Mouse (Mus musculus) hindbrain, embryonic 15.5 days (tissue): ENCODE results near the gene Olfr792. TPM values are rescaled to one million over a fixed set of nuclear protein-coding genes. Genes with fewer than 3 reads are reported as not detected.

ENCODE experiments used
- ATAC-seq: fragments of 200-750 bp; cut with Nextera tagmentation; 2 replicates; pipeline ENCODE4 v1.8.0; 2017; ENCODE audit warnings: low read depth, moderate number of reproducible peaks, moderate TSS enrichment; ENCODE audit not compliant: low FRiP score
- H3K27ac ChIP-seq: fragments of 300-500 bp; sonication (generic); replicated peaks from 2 replicates; pipeline ENCODE4 v1.5.1; 2015; ENCODE audit warnings: mild to moderate bottlenecking, inconsistent platforms
- H3K27me3 ChIP-seq: fragments of 300-500 bp; sonication (generic); 2 replicates; pipeline ENCODE4 v1.6.1; 2015; ENCODE audit warnings: control low read depth, inconsistent platforms
- H3K36me3 ChIP-seq: fragments of 300-500 bp; sonication (generic); 2 replicates; pipeline ENCODE4 v1.6.1; 2015; ENCODE audit warnings: control low read depth, inconsistent platforms
- H3K4me1 ChIP-seq: fragments of 300-500 bp; sonication (generic); replicated peaks from 2 replicates; pipeline ENCODE4 v1.6.1; 2015; ENCODE audit warnings: control low read depth, inconsistent platforms
- H3K4me2 ChIP-seq: fragments of 300-500 bp; sonication (generic); 2 replicates; pipeline ENCODE4 v1.6.1; 2015; ENCODE audit warnings: moderate library complexity, mild to moderate bottlenecking, inconsistent platforms
- H3K4me3 ChIP-seq: fragments of 300-500 bp; sonication (generic); 2 replicates; pipeline ENCODE4 v1.5.1; 2015; ENCODE audit warnings: mild to moderate bottlenecking, inconsistent platforms
- H3K9ac ChIP-seq: fragments of 300-500 bp; sonication (generic); 2 replicates; pipeline ENCODE4 v1.6.1; 2015; ENCODE audit warnings: inconsistent platforms
- H3K9me3 ChIP-seq: fragments of 300-500 bp; sonication (generic); 2 replicates; pipeline ENCODE4 v1.6.1; 2016; ENCODE audit warnings: control low read depth, inconsistent platforms
- WGBS: fragments of 180-500 bp; shearing (Covaris S2); methylation state at CpG from one replicate; pipeline ENCODE4 v1.1.7; 2015; 5-methylcytosine and 5-hydroxymethylcytosine counted together
- microRNA-seq: library from miRNA; unstranded; fragments of <30 nt; microRNA quantifications from one replicate; pipeline ENCODE4, GENCODE M21; 2016
- polyA plus RNA-seq: library from polyadenylated mRNA; unstranded; fragments of >200 nt; fragmentation: Nextera tagmentation; extraction: Ambion mirVana; gene quantifications from 2 replicates; pipeline ENCODE4 v1.2.1, GENCODE M21; 2015

Gene Olfr792
- not detected in 2 replicates for polyA plus RNA-seq

DNA sequence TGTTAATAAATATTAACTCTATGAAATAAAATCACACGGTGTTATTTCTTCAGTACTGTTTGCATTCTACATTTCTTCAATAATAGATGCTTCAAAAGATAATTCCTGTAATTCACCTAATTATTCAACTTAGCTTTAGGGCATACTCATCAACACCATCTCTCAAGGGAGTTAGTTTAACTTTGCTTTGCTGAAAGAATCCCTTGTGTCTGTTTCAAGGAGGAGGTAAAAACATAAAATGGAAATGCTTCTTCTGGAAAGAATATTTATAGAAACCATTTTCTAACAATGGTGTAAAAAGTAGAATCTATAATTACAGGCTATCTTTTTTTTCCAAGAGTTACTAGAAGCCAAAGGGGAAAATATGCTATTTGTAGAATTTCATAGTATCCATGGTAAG is at the start of gene Olfr792:
TSS of gene Olfr792 (plus strand) at position 301 of the 400 bp plus-strand sequence.
- Histone ChIP-seq H3K4me1 (no peaks in the 10 kb centered on the region), H3K4me2 (no peak within 1 kb of the TSS), H3K9me3 (no peaks in the 10 kb centered on the region), H3K9ac (no peak within 1 kb of the TSS), H3K27ac (no peak within 1 kb of the TSS), H3K4me3 (no peak within 1 kb of the TSS), H3K36me3 (no peaks in the 10 kb centered on the region), H3K27me3 (no peaks in the 10 kb centered on the region)
- ATAC-seq: no peak
- 60% methylated on average over 1 of the region's 1 CpGs for WGBS

DNA sequence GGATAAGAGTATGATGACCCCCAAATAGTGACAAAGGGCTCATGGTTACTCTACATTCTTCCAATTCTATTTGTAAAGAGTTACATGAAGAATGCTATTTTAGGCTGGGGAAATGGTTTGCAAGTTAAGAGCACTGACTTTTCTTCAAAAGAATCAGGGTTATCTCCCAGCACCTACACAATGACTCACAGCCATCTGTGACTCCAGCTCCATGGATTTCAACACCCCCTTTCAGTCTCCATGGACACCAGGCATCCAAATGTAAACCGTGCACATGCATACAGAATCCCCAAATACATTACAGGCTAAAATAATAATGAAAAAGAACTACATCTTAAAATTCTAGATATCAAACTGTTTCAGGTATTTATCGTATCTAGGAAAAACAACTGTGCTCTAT is 48.9 kb upstream of the Olfr792 start:
- no peaks in the 10 kb centered on the region for H3K36me3 ChIP-seq
- no peak overlapping the region for H3K4me3 ChIP-seq

DNA sequence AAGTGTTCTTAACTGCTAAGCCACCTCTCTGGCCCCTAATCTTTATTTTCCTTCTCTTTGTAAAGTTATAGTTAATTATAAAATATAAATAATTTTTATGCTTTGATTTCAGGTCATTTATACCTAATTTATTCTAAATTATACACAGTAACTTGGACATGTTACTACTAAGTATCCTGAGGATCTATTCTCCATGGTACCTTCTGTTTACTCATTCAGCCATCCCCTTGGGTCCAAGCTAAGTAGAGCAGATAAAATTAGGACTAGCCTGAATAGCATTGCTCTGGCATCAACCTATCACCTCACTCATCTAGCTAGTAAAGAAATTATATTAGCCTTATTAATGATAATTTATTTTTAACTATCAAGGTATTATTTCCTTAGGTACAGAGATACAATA is 40.8 kb upstream of the Olfr792 start, which contains the start of gene Olfr790:
TSS of gene Olfr790 (plus strand) at position 301 of the 400 bp plus-strand sequence.
- Histone ChIP-seq H3K27ac (no peak within 1 kb of the TSS), H3K4me3 (no peak within 1 kb of the TSS), H3K4me2 (no peak within 1 kb of the TSS), H3K36me3 (no peaks in the 10 kb centered on the region), H3K9me3 (no peaks in the 10 kb centered on the region), H3K9ac (no peak within 1 kb of the TSS), H3K4me1 (no peaks in the 10 kb centered on the region), H3K27me3 (no peaks in the 10 kb centered on the region)
- ATAC-seq: no peak

More for the DNA sequence above, 48.9 kb upstream of the Olfr792 start:
- Histone ChIP-seq H3K27ac (no peak overlapping the region), H3K4me1 (no peaks in the 10 kb centered on the region), H3K9me3 (no peaks in the 10 kb centered on the region), H3K4me2 (no peak overlapping the region), H3K27me3 (no peaks in the 10 kb centered on the region), H3K9ac (no peak overlapping the region)
- ATAC-seq: no peak
- WGBS: 87% methylated on average over 2 of the region's 2 CpGs

DNA sequence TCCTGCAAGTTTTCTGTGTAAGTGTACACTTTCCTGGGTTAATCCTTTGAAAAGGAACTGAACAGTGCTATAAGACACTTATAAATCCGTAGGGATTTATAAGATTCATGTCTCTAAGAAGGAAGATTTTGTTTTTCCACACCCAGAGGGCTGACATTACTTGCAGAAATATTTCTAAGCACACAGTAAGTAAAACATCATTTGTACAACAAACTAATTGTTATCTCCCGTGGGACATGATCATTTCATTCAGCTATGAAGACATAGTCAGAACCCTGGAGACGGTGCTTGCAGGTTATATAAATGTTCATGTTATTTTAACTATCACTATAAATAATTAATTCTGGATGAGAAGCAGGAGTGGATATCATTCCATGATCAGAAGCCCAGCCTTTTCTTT is 17.5 kb upstream of the Olfr792 start, which contains the start of gene Olfr791:
TSS of gene Olfr791 (plus strand) at position 301 of the 400 bp plus-strand sequence.
- ATAC-seq: no peak
- Histone ChIP-seq H3K27ac (no peak within 1 kb of the TSS), H3K4me2 (no peak within 1 kb of the TSS), H3K36me3 (no peaks in the 10 kb centered on the region), H3K4me3 (no peak within 1 kb of the TSS), H3K4me1 (no peaks in the 10 kb centered on the region), H3K27me3 (no peaks in the 10 kb centered on the region), H3K9me3 (no peaks in the 10 kb centered on the region), H3K9ac (no peak within 1 kb of the TSS)
- 71% methylated on average over 3 of the region's 3 CpGs for whole genome bisulfite sequencing

DNA sequence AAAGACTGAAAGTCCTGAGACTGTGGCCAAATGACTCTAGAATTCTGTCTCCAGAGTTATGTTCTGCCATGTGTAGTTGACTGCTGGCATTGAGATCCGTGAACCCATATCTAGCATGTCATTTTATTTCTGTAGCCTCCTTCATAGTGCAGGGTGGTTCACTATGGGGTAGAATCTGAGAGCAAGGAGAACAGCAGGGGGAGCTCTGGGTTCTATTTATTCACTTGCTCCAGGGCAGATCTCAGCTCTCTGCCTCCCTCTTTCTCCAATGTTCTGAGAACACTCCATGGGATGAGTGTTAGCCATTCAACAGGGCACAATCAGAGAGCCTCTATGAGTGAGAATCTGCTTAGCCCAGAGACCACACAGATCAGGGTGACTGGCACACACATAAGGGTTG is 10.4 kb downstream of the Olfr792 start:
- ATAC-seq: no peak
- WGBS: 65% methylated on average over 1 of the region's 1 CpGs
- H3K4me1 ChIP-seq: no peaks in the 10 kb centered on the region

DNA sequence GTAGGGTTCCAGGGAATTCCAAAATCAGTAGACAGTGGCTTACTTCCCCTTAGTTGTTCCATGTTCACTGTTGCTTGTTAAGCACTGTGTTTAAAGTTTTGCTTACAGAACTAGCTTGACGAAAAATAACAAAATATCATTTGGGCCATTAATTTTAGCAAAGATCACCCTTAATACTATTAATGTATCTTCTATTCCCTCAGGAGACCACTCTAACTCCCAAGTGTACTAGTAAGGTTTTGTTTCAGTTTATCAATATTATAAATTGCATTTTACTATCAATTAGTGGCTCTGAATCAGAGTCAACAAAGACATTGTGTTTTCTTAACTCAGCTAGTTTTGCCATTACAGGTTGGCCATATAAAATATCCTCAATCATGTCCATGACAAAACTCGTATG is 28.4 kb downstream of the Olfr792 start, which contains the start of gene Olfr794:
TSS of gene Olfr794 (plus strand) at position 301 of the 400 bp plus-strand sequence.
- no peak within 1 kb of the TSS for H3K27ac ChIP-seq
- no peak within 1 kb of the TSS for H3K9ac ChIP-seq
- no peaks in the 10 kb centered on the region for H3K36me3 ChIP-seq
- ATAC-seq: no peak
- no peaks in the 10 kb centered on the region for H3K27me3 ChIP-seq
- no peak within 1 kb of the TSS for H3K4me3 ChIP-seq
- no peaks in the 10 kb centered on the region for H3K9me3 ChIP-seq
- 82% methylated on average over 2 of the region's 2 CpGs for WGBS
- H3K4me2 ChIP-seq: no peak within 1 kb of the TSS
- no peaks in the 10 kb centered on the region for H3K4me1 ChIP-seq

More for the DNA sequence above, 10.4 kb downstream of the Olfr792 start:
- H3K4me2 ChIP-seq: no peak overlapping the region
- H3K9ac ChIP-seq: no peak overlapping the region
- no peaks in the 10 kb centered on the region for H3K9me3 ChIP-seq
- H3K4me3 ChIP-seq: no peak overlapping the region
- no peaks in the 10 kb centered on the region for H3K27me3 ChIP-seq
- no peak overlapping the region for H3K27ac ChIP-seq
- H3K36me3 ChIP-seq: no peaks in the 10 kb centered on the region

DNA sequence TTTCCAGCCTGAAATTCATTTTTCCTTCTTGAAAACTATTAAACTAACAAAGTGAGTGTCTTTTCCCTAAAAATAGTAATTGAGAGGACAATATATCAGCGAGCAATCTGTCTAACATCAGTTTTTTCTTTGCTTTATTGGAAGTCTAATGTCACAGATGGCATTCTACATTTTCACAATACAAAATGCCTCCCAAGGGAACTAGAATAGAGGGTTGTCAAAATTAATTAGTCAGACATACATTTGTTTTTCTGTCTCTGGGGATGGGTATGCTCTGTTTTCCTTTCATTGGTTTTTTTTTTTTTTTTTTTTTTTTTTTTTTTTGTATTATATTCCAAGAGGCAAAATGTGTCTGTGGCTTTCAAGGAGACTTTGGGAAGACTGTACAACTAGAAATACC is 38.1 kb downstream of the Olfr792 start:
- 35% methylated on average over 1 of the region's 1 CpGs for WGBS
- H3K4me3 ChIP-seq: no peak overlapping the region
- H3K36me3 ChIP-seq: no peaks in the 10 kb centered on the region
- no peaks in the 10 kb centered on the region for H3K9me3 ChIP-seq
- no peak overlapping the region for H3K4me2 ChIP-seq
- no peaks in the 10 kb centered on the region for H3K27me3 ChIP-seq
- no peak overlapping the region for H3K27ac ChIP-seq
- H3K4me1 ChIP-seq: no peaks in the 10 kb centered on the region
- ATAC-seq: no peak
- H3K9ac ChIP-seq: no peak overlapping the region

Small RNA genes lying within 50 kb of the gene (microRNA-seq; reads per million reads assigned to microRNA genes)
- gene Gm23252: not detected

Other genes starting within 250 kb of the Olfr792 start
- gene Olfr780, start 221.0 kb upstream of the Olfr792 start, polyA plus RNA-seq: not detected in 2 replicates
- not detected in 2 replicates for gene Olfr781, start 210.3 kb upstream of the Olfr792 start, polyA plus RNA-seq
- gene Olfr782, start 190.3 kb upstream of the Olfr792 start, polyA plus RNA-seq: not detected in 2 replicates
- gene Olfr784, start 155.1 kb upstream of the Olfr792 start, polyA plus RNA-seq: 0.13 and 0.16 TPM in 2 replicates
- not detected in 2 replicates for gene Olfr785, start 133.7 kb upstream of the Olfr792 start, polyA plus RNA-seq
- not detected in 2 replicates for gene Olfr786, start 111.9 kb upstream of the Olfr792 start, polyA plus RNA-seq
- gene Olfr787, start 77.3 kb upstream of the Olfr792 start, polyA plus RNA-seq: not detected in 2 replicates
- gene Olfr788, start 68.2 kb upstream of the Olfr792 start, polyA plus RNA-seq: not detected in 2 replicates
- not detected in 2 replicates for gene Olfr789, start 54.4 kb upstream of the Olfr792 start, polyA plus RNA-seq
- gene Olfr790, start 40.7 kb upstream of the Olfr792 start, polyA plus RNA-seq: not detected in 2 replicates
- not detected in 2 replicates for gene Olfr791, start 17.4 kb upstream of the Olfr792 start, polyA plus RNA-seq
- gene Olfr794, start 28.5 kb downstream of the Olfr792 start, polyA plus RNA-seq: not detected in 2 replicates
- gene Olfr796, start 73.4 kb downstream of the Olfr792 start, polyA plus RNA-seq: not detected in 2 replicates
- not detected in 2 replicates for gene Olfr798, start 88.8 kb downstream of the Olfr792 start, polyA plus RNA-seq
- not detected in 2 replicates for gene Olfr799, start 98.3 kb downstream of the Olfr792 start, polyA plus RNA-seq
- gene Olfr800, start 118.5 kb downstream of the Olfr792 start, polyA plus RNA-seq: not detected in 2 replicates
- gene Olfr801, start 134.7 kb downstream of the Olfr792 start, polyA plus RNA-seq: not detected in 2 replicates
- gene Olfr802, start 149.0 kb downstream of the Olfr792 start, polyA plus RNA-seq: 0.04 TPM in 1 of 2 replicates, not detected in the other
- gene Olfr803, start 155.1 kb downstream of the Olfr792 start, polyA plus RNA-seq: not detected in 2 replicates
- not detected in 2 replicates for gene Olfr804, start 164.0 kb downstream of the Olfr792 start, polyA plus RNA-seq
- gene Olfr805, start 190.2 kb downstream of the Olfr792 start, polyA plus RNA-seq: not detected in 2 replicates
- gene Olfr806, start 202.8 kb downstream of the Olfr792 start, polyA plus RNA-seq: not detected in 2 replicates
- gene Olfr807, start 218.6 kb downstream of the Olfr792 start, polyA plus RNA-seq: not detected in 2 replicates
- gene Olfr808, start 226.3 kb downstream of the Olfr792 start, polyA plus RNA-seq: not detected in 2 replicates
- not detected in 2 replicates for gene Olfr809, start 235.5 kb downstream of the Olfr792 start, polyA plus RNA-seq